Mouse (Mus musculus) spleen, adult 2 months (tissue): ENCODE data around the gene Pdk2. TPM values are rescaled to one million over a fixed set of nuclear protein-coding genes. Genes with fewer than 3 reads are reported as not detected.

Experiments used
- DNase-seq, 2 experiments: peaks; one replicate each; pipeline versions ENCODE4 v3.0.0 to v3.0.0-alpha.2; 2012 to 2021; ENCODE audit warnings: low spot score in 2 of 2, low read depth in 1 of 2
- H3K27ac ChIP-seq: fragments of 200-500 bp; 2 replicates; pipeline ENCODE4 v1.5.1; 2012; ENCODE audit warnings: low read length, inconsistent platforms; ENCODE audit not compliant: insufficient read depth
- H3K27me3 ChIP-seq: fragments of 200-500 bp; 2 replicates; pipeline ENCODE4 v1.6.1; 2012; ENCODE audit warnings: mild to moderate bottlenecking, moderate library complexity, low read length, inconsistent platforms; ENCODE audit not compliant: control insufficient read depth, insufficient read depth
- H3K36me3 ChIP-seq: fragments of 200-500 bp; 2 replicates; pipeline ENCODE4 v1.6.1; 2012; ENCODE audit warnings: mild to moderate bottlenecking, low read length, inconsistent platforms; ENCODE audit not compliant: control insufficient read depth, insufficient read depth
- H3K4me1 ChIP-seq: fragments of 200-500 bp; 2 replicates; pipeline ENCODE4 v1.6.1; 2011; ENCODE audit warnings: inconsistent platforms; ENCODE audit not compliant: control insufficient read depth, insufficient read depth, insufficient read length
- H3K4me3 ChIP-seq: fragments of 200-500 bp; 2 replicates; pipeline ENCODE4 v1.5.1; 2011; ENCODE audit warnings: mild to moderate bottlenecking, inconsistent platforms; ENCODE audit not compliant: insufficient read depth, insufficient read length; ENCODE audit errors: extremely low read depth
- CTCF ChIP-seq: fragments of 200-500 bp; IDR thresholded peaks from 2 replicates; pipeline ENCODE4 v1.5.1; 2011; ENCODE audit warnings: mild to moderate bottlenecking, inconsistent platforms; ENCODE audit not compliant: insufficient read depth, insufficient read length, insufficient replicate concordance; ENCODE audit errors: extremely low read depth
- POLR2A ChIP-seq: fragments of 200-500 bp; IDR thresholded peaks from 2 replicates; pipeline ENCODE4 v1.6.1; 2011; ENCODE audit warnings: low read depth, low read length, inconsistent platforms
- WGBS: fragments of 180-500 bp; shearing (Covaris S2); methylation state at CpG from one replicate; pipeline ENCODE4 v1.1.7; 2018; 5-methylcytosine and 5-hydroxymethylcytosine counted together
- polyA plus RNA-seq: library from polyadenylated mRNA; depleted of rRNA; stranded (reverse); fragments of >200 nt; gene quantifications from 2 replicates; pipeline ENCODE4 v1.2.3, GENCODE M21; 2012

Gene Pdk2
- polyA plus RNA-seq, 1 experiment = 13.8 TPM

DNA sequence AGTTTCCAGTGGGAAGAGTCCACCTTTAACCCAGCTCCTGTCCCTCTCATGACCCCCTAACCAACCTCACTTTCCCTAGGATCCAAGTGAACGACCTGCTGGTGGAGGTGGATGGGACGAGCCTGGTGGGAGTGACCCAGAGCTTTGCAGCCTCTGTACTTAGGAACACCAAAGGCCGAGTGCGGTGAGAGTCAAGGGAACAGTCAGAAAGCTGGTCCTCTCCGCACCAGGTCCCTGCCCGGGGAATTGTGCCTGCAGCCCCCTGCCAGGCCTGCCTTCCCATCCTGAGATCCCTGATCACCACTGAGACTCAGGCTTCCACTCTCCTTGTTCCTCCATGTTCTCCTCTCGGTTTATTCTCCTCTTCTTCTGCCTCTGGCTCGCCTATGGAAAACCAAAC is 41.0 kb downstream of the Pdk2 start:
- H3K4me1 ChIP-seq = peaks cover 27% of the 10 kb centered on the region; the same call in 1 of the 2 replicates
- TF ChIP-seq POLR2A (no peak), CTCF (no peak)
- H3K36me3 ChIP-seq = peaks cover 22% of the 10 kb centered on the region
- H3K27me3 ChIP-seq = no peaks in the 10 kb centered on the region
- WGBS = 63% methylated on average over 8 of the region's 8 CpGs
- H3K27ac ChIP-seq = peak overlapping the region; percentile 61
- H3K4me3 ChIP-seq = no peak overlapping the region
- DNase-seq = no peak

DNA sequence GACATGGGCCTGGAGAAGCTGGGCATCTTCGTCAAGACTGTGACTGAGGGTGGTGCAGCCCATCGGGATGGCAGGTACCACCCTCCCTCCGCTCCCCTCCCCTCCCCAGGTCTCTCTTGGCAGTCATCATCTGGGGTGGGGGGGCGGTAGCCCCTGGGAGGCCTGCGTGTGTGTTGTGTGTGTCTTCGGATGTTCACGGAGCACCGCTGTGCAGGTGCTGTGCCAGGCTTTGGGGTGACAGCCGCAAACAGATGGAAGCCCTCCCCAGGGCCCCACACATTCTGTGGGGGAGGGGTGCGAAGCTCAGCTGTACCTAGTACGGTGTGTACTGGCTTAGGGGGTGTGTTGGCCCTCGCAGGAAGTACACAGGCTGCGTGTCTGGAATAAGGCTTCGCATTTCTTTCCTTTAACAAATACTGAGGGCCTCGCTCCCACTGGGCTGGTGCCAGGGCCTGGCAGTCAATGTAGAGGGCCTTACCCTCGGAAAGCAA is 43.1 kb downstream of the Pdk2 start:
- Histone ChIP-seq H3K4me3 (peak overlapping the region; percentile 7; the same call in 1 of the 2 replicates), H3K36me3 (peaks cover 19% of the 10 kb centered on the region)
- DNase-seq = peak in 1 of 2 experiments; percentile 47

DNA sequence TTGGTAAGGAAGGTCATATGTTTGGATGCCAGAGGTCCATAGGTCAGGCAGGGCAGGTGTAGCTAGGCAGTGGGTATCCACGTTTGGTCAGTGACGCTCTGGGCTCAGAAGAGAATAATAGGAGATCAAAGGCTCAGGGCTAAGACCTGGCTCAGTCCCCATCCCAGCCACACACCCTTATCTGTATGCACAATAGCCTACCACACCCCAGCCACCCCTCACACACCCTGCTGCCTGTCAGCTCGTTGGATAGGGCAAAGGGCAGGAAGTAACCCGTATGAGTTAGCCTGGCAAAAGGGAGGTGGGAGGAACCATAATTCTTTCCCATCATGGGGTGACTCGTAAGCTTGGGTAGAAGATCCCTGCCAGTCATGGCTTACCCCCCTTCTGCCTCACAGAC is 43.6 kb downstream of the Pdk2 start:
- Histone ChIP-seq H3K4me1 (peaks cover 42% of the 10 kb centered on the region; the same call in 1 of the 2 replicates), H3K4me3 (no peak overlapping the region), H3K27me3 (no peaks in the 10 kb centered on the region), H3K36me3 (peaks cover 18% of the 10 kb centered on the region), H3K27ac (peak overlapping the region; percentile 39)
- 32% methylated on average over 5 of the region's 5 CpGs for WGBS
- TF ChIP-seq CTCF (no peak), POLR2A (no peak)
- DNase-seq = no peak

More for the DNA sequence above, 43.1 kb downstream of the Pdk2 start:
- no peaks in the 10 kb centered on the region for H3K27me3 ChIP-seq
- WGBS = 23% methylated on average over 16 of the region's 16 CpGs
- TF ChIP-seq POLR2A (no peak), CTCF (no peak)
- peaks cover 41% of the 10 kb centered on the region; the same call in 1 of the 2 replicates for H3K4me1 ChIP-seq
- peak overlapping the region; percentile 39 for H3K27ac ChIP-seq

GRCm38 (mm10) chr11:94996984-94997383 is 44.2 kb downstream of the Pdk2 start:
- TF ChIP-seq POLR2A = no peak
- no peak for TF ChIP-seq CTCF
- Histone ChIP-seq H3K4me1 (peaks cover 42% of the 10 kb centered on the region), H3K27ac (peak overlapping the region; percentile 5; the same call in 1 of the 2 replicates), H3K4me3 (no peak overlapping the region), H3K27me3 (no peaks in the 10 kb centered on the region), H3K36me3 (peaks cover 12% of the 10 kb centered on the region)
- no peak for DNase-seq
- WGBS = 70% methylated on average over 6 of the region's 6 CpGs

DNA sequence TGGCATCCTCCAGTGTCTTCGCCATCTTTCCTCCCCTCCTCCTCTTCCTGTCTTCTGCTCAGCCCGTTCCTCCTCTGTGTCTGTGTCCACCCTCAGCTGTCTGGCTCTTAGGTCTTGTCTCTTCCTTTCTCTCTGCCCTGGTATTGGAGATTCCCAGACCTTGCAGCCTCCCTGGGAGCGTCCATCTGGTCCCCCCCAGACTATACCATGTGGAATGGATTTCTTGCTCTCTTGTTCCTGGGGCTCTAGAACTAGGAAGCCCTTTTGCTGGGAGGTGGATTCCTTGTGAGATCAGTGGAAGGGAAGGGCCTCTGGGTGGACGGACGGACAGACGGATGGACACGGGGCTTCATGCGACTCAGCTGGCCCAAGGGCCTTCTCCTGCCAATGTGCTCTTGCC is 45.1 kb downstream of the Pdk2 start:
- WGBS = 81% methylated on average over 8 of the region's 8 CpGs
- TF ChIP-seq POLR2A (no peak), CTCF (no peak)
- Histone ChIP-seq H3K4me1 (peaks cover 41% of the 10 kb centered on the region), H3K36me3 (peaks cover 7% of the 10 kb centered on the region), H3K27me3 (no peaks in the 10 kb centered on the region), H3K27ac (no peak overlapping the region; the same call in 1 of the 2 replicates), H3K4me3 (no peak overlapping the region)
- DNase-seq = no peak

GRCm38 (mm10) chr11:94994947-94995772 is 46.0 kb downstream of the Pdk2 start:
- H3K27me3 ChIP-seq = no peaks in the 10 kb centered on the region
- peaks cover 32% of the 10 kb centered on the region for H3K4me1 ChIP-seq
- H3K27ac ChIP-seq = peak overlapping the region; percentile 8; the same call in 1 of the 2 replicates
- H3K36me3 ChIP-seq = peaks cover 6% of the 10 kb centered on the region
- no peak overlapping the region for H3K4me3 ChIP-seq
- no peak for DNase-seq
- no peak for TF ChIP-seq CTCF
- no peak for TF ChIP-seq POLR2A
- WGBS = 50% methylated on average over 11 of the region's 11 CpGs

DNA sequence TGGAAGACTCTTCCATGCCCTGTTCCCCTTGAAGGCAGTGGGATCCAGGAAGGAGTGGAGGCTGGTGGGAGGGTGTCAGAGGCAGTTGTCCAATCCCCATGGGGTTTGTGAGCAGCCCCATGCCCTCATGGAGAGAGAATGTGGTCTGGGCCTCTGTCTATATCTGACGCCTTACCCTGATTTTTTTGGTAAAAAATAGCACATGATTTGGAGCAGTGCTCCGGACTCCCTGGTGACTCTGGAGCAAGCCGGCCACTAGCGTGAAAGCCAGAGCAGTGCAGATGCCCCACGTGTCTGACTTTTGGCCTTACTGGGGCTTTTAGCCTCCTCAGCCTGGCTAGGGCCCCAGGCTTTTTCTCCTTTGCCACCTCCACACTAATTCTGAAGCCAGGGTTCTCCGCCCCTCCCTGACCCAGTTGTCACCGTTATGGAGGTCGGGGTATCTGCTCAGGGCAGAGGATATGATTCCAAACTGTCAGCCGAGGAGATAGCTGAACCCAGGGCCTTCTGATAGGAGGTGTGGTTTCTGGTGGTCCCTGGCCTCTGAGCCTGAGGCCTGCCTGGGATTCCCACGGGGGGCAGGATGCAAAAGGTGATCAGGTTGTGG is 46.8 kb downstream of the Pdk2 start:
- Histone ChIP-seq H3K27me3 (no peaks in the 10 kb centered on the region), H3K4me1 (peaks cover 28% of the 10 kb centered on the region), H3K36me3 (peaks cover 6% of the 10 kb centered on the region), H3K27ac (peak overlapping the region; percentile 8; the same call in 1 of the 2 replicates), H3K4me3 (peak overlapping the region; percentile 81)
- no peak for TF ChIP-seq POLR2A
- TF ChIP-seq CTCF = no peak
- WGBS = 37% methylated on average over 10 of the region's 10 CpGs
- no peak for DNase-seq
